Mouse (Mus musculus): ENCODE measurements around the gene Epn3.

- no peak for TF ChIP-seq EP300 (IDR thresholded peaks at IDR 0.05; ENCODE audit: low read depth)
- no peak for TF ChIP-seq CTCF (IDR thresholded peaks at IDR 0.05; ENCODE audit: low read depth)
Measured at GRCm38 (mm10) chr11:94483921-94484320, 15.9 kb downstream of the Epn3 start.
